Mouse (Mus musculus) MEL (cell line): Measurements from ENCODE around the gene Smad9. TPM values are rescaled to one million over a fixed set of nuclear protein-coding genes. Genes with fewer than 3 reads are reported as not detected.

Experiments
- DNase-seq: peaks from one replicate; pipeline ENCODE4 v3.0.0; 2011; ENCODE audit warnings: low read depth, low spot score
- H3K27ac ChIP-seq: 2 replicates; pipeline ENCODE4 v1.5.1; 2012; ENCODE audit warnings: low read depth, mild to moderate bottlenecking, control low read depth, low read length, moderate library complexity; ENCODE audit not compliant: control insufficient read depth
- H3K27me3 ChIP-seq, 2 experiments: fragments of 150-350 bp in 1 of 2; sonication (generic) in 1 of 2; 2 replicates each; pipeline ENCODE4 v1.6.1; 2012; ENCODE audit warnings: low read length in 2 of 2, mild to moderate bottlenecking in 2 of 2, improper control_type of control experiment in 1 of 2, moderate library complexity in 1 of 2; ENCODE audit not compliant: insufficient read depth in 2 of 2, control insufficient read depth in 1 of 2
- H3K36me3 ChIP-seq, 2 experiments: 2 replicates each; pipeline ENCODE4 v1.6.1; 2012 to 2014; ENCODE audit warnings: low read length in 2 of 2, improper control_type of control experiment in 1 of 2, inconsistent platforms in 1 of 2, mild to moderate bottlenecking in 1 of 2; ENCODE audit not compliant: insufficient read depth in 2 of 2, control insufficient read depth in 1 of 2
- H3K4me1 ChIP-seq, 2 experiments: fragments of 150-350 bp in 1 of 2; sonication (generic) in 1 of 2; 2 replicates each; pipeline ENCODE4 v1.6.1; 2012; ENCODE audit warnings: low read length in 2 of 2, improper control_type of control experiment in 1 of 2, mild to moderate bottlenecking in 1 of 2; ENCODE audit not compliant: insufficient read depth in 2 of 2, control insufficient read depth in 1 of 2
- H3K4me3 ChIP-seq, 2 experiments: fragments of 150-350 bp in 1 of 2; sonication (generic) in 1 of 2; 2 replicates each; pipeline ENCODE4 v1.5.1; 2012; ENCODE audit warnings: low read depth in 2 of 2, low read length in 2 of 2, mild to moderate bottlenecking in 2 of 2, moderate library complexity in 2 of 2, control low read depth in 1 of 2, improper control_type of control experiment in 1 of 2; ENCODE audit not compliant: control insufficient read depth in 1 of 2, insufficient read depth in 1 of 2
- H3K79me2 ChIP-seq: 2 replicates; pipeline ENCODE4 v1.6.1; 2012; ENCODE audit warnings: mild to moderate bottlenecking, low read length, moderate library complexity; ENCODE audit not compliant: control insufficient read depth, poor library complexity, insufficient read depth
- H3K9ac ChIP-seq: 2 replicates; pipeline ENCODE4 v1.6.1; 2012; ENCODE audit warnings: low read depth, mild to moderate bottlenecking, control low read depth, low read length, moderate library complexity; ENCODE audit not compliant: control insufficient read depth, poor library complexity, severe bottlenecking
- H3K9me3 ChIP-seq: fragments of 150-350 bp; sonication (generic); replicated peaks from 2 replicates; pipeline ENCODE4 v1.6.1; 2012; ENCODE audit warnings: mild to moderate bottlenecking, low read length, improper control_type of control experiment, moderate library complexity; ENCODE audit not compliant: insufficient read depth
- BHLHE40 ChIP-seq: IDR thresholded peaks from 2 replicates; pipeline ENCODE4 v1.6.1; 2012; ENCODE audit warnings: low read depth, mild to moderate bottlenecking, inconsistent platforms, low read length, improper control_type of control experiment, borderline replicate concordance
- CHD1 ChIP-seq: IDR thresholded peaks from 2 replicates; pipeline ENCODE4 v1.6.1; 2012; ENCODE audit warnings: low read depth, mild to moderate bottlenecking, inconsistent platforms, low read length, improper control_type of control experiment
- CHD2 ChIP-seq: IDR thresholded peaks from 2 replicates; pipeline ENCODE4 v1.6.1; 2011; ENCODE audit warnings: low read length, improper control_type of control experiment
- CTCF ChIP-seq, 3 experiments: IDR thresholded peaks in 2 of 3; conservative IDR thresholded peaks in 1 of 3; 2 replicates each; pipeline ENCODE4 v1.5.1; 2011 to 2012; ENCODE audit warnings: low read length in 3 of 3, low read depth in 2 of 3, mild to moderate bottlenecking in 2 of 3, improper control_type of control experiment in 1 of 3, inconsistent platforms in 1 of 3, mixed read lengths in 1 of 3, moderate library complexity in 1 of 3; ENCODE audit not compliant: control insufficient read depth in 1 of 3, insufficient read depth in 1 of 3, poor library complexity in 1 of 3, severe bottlenecking in 1 of 3
- E2F4 ChIP-seq: IDR thresholded peaks from 2 replicates; pipeline ENCODE4 v1.6.1; 2011; ENCODE audit warnings: low read depth, low read length, improper control_type of control experiment, borderline replicate concordance
- EP300 ChIP-seq, 2 experiments: IDR thresholded peaks; 2 replicates each; pipeline ENCODE4 v1.6.1; 2011; ENCODE audit warnings: improper control_type of control experiment in 2 of 2, low read length in 2 of 2, low read depth in 1 of 2, mild to moderate bottlenecking in 1 of 2
- GABPA ChIP-seq: IDR thresholded peaks from 2 replicates; pipeline ENCODE4 v1.6.1; 2012; ENCODE audit warnings: low read depth, mild to moderate bottlenecking, inconsistent platforms, low read length, improper control_type of control experiment, moderate library complexity
- GATA1 ChIP-seq: IDR thresholded peaks from 2 replicates; pipeline ENCODE4 v1.6.1; 2011; ENCODE audit warnings: low read depth, low read length, improper control_type of control experiment
- HCFC1 ChIP-seq: IDR thresholded peaks from 2 replicates; pipeline ENCODE4 v1.6.1; 2012; ENCODE audit warnings: low read depth, mild to moderate bottlenecking, inconsistent platforms, low read length, improper control_type of control experiment, moderate library complexity
- KAT2A ChIP-seq: conservative IDR thresholded peaks from 2 replicates; pipeline ENCODE4 v1.6.1; 2012; ENCODE audit warnings: low read depth, low read length, improper control_type of control experiment, inconsistent platforms
- MEF2A ChIP-seq: IDR thresholded peaks from 2 replicates; pipeline ENCODE4 v1.6.1; 2014; ENCODE audit warnings: low read depth, mild to moderate bottlenecking, inconsistent platforms, low read length, improper control_type of control experiment; ENCODE audit not compliant: poor library complexity, insufficient replicate concordance, severe bottlenecking; ENCODE audit errors: extremely low read depth
- MXI1 ChIP-seq: IDR thresholded peaks from 2 replicates; pipeline ENCODE4 v1.6.1; 2011; ENCODE audit warnings: mild to moderate bottlenecking, low read depth, low read length, improper control_type of control experiment
- MYB ChIP-seq: IDR thresholded peaks from 2 replicates; pipeline ENCODE4 v1.6.1; 2011; ENCODE audit warnings: mild to moderate bottlenecking, low read depth, low read length, improper control_type of control experiment
- MYC ChIP-seq: IDR thresholded peaks from 2 replicates; pipeline ENCODE4 v1.6.1; 2011; ENCODE audit warnings: low read depth, mild to moderate bottlenecking, low read length, improper control_type of control experiment, moderate library complexity
- NELFE ChIP-seq: IDR thresholded peaks from 2 replicates; pipeline ENCODE4 v1.6.1; 2011; ENCODE audit warnings: low read depth, low read length, improper control_type of control experiment
- NRF1 ChIP-seq: IDR thresholded peaks from 2 replicates; pipeline ENCODE4 v1.6.1; 2014; ENCODE audit warnings: low read depth, mild to moderate bottlenecking, inconsistent platforms, low read length, improper control_type of control experiment, moderate library complexity; ENCODE audit not compliant: poor library complexity, insufficient read depth, severe bottlenecking
- POLR2AphosphoS2 ChIP-seq: IDR thresholded peaks from 2 replicates; pipeline ENCODE4 v1.6.1; 2011; ENCODE audit warnings: low read length, improper control_type of control experiment
- POLR2AphosphoS5 ChIP-seq: IDR thresholded peaks from 2 replicates; pipeline ENCODE4 v1.6.1; 2012; ENCODE audit warnings: low read depth, borderline replicate concordance, mild to moderate bottlenecking, inconsistent platforms, low read length, moderate library complexity, mixed read lengths
- UBTF ChIP-seq: IDR thresholded peaks from 2 replicates; pipeline ENCODE4 v1.6.1; 2012; ENCODE audit warnings: low read depth, mild to moderate bottlenecking, inconsistent platforms, low read length, improper control_type of control experiment, moderate library complexity, borderline replicate concordance; ENCODE audit not compliant: insufficient read depth
- USF1 ChIP-seq: IDR thresholded peaks from 2 replicates; pipeline ENCODE4 v1.6.1; 2014; ENCODE audit warnings: low read depth, mild to moderate bottlenecking, inconsistent platforms, low read length, improper control_type of control experiment, moderate library complexity
- ZKSCAN1 ChIP-seq: IDR thresholded peaks from 2 replicates; pipeline ENCODE4 v1.6.1; 2012; ENCODE audit warnings: low read depth, mild to moderate bottlenecking, inconsistent platforms, low read length, improper control_type of control experiment, moderate library complexity
- ZMIZ1 ChIP-seq: IDR thresholded peaks from 2 replicates; pipeline ENCODE4 v1.6.1; 2012; ENCODE audit warnings: low read depth, mild to moderate bottlenecking, inconsistent platforms, low read length, improper control_type of control experiment, moderate library complexity
- ZNF384 ChIP-seq: IDR thresholded peaks from 2 replicates; pipeline ENCODE4 v1.6.1; 2012; ENCODE audit warnings: low read depth, mild to moderate bottlenecking, inconsistent platforms, low read length, improper control_type of control experiment
- polyA plus RNA-seq, 2 experiments: library from polyadenylated mRNA; stranded (reverse) in 1 of 2; unstranded in 1 of 2; fragments of >175 nt in 1 of 2; fragments of >200 nt in 1 of 2; gene quantifications; 2 replicates each; pipeline versions ENCODE4 v1.2.1 to v1.2.4; 2012; ENCODE audit warnings: low replicate concordance in 2 of 2, low read depth in 1 of 2; ENCODE audit not compliant: insufficient read length in 2 of 2, insufficient read depth in 1 of 2, missing spikeins in 1 of 2
- total RNA-seq: library from RNA; depleted of rRNA; stranded (reverse); fragments of 300-350 nt; gene quantifications from 2 replicates; pipeline ENCODE4 v1.2.3, GENCODE M21; 2012

Gene Smad9
- total and polyA plus RNA-seq, 3 experiments = 0.01 TPM; not detected in 2

GRCm38 (mm10) chr3:54756058-54756457, 676 bp downstream of the Smad9 start:
- Histone ChIP-seq H3K36me3 (no peaks in the 10 kb centered on the region), H3K9me3 (no peaks in the 10 kb centered on the region), H3K27ac (no peak overlapping the region), H3K9ac (no peak overlapping the region), H3K4me1 (no peaks in the 10 kb centered on the region), H3K79me2 (no peaks in the 10 kb centered on the region), H3K4me3 (no peak overlapping the region), H3K27me3 (no peaks in the 10 kb centered on the region)
- DNase-seq = no peak
- no peak for TF ChIP-seq MXI1
- no peak for TF ChIP-seq CHD1
- TF ChIP-seq CHD2 = no peak
- no peak for TF ChIP-seq EP300 (IDR thresholded peaks at IDR 0.05; ENCODE audit: low read depth in 1 of 2, low read length in 2 of 2)
- no peak for TF ChIP-seq KAT2A
- TF ChIP-seq MEF2A = no peak
- TF ChIP-seq GATA1 = no peak
- TF ChIP-seq BHLHE40 = no peak
- no peak for TF ChIP-seq NELFE
- TF ChIP-seq UBTF = no peak

GRCm38 (mm10) chr3:54757446-54757845, 2.1 kb downstream of the Smad9 start:
- no peak for DNase-seq
- Histone ChIP-seq H3K36me3 (no peaks in the 10 kb centered on the region), H3K79me2 (no peaks in the 10 kb centered on the region), H3K4me1 (no peaks in the 10 kb centered on the region), H3K9me3 (no peaks in the 10 kb centered on the region), H3K4me3 (no peak overlapping the region), H3K27me3 (no peaks in the 10 kb centered on the region)
- TF ChIP-seq ZMIZ1 (no peak), ZKSCAN1 (no peak), CHD1 (no peak), GABPA (no peak)
- TF ChIP-seq, all 39 proteins: peak for 0
- no peak overlapping the region for H3K9ac ChIP-seq
- H3K27ac ChIP-seq = no peak overlapping the region

GRCm38 (mm10) chr3:54759211-54759610, 3.8 kb downstream of the Smad9 start:
- no peak for DNase-seq
- no peaks in the 10 kb centered on the region for H3K27me3 ChIP-seq
- H3K27ac ChIP-seq = no peak overlapping the region
- H3K79me2 ChIP-seq = no peaks in the 10 kb centered on the region
- no peaks in the 10 kb centered on the region for H3K36me3 ChIP-seq
- TF ChIP-seq EP300 (IDR thresholded peaks at IDR 0.05; ENCODE audit: low read depth in 1 of 2, low read length in 2 of 2) = no peak
- no peak for TF ChIP-seq USF1
- TF ChIP-seq E2F4 = no peak
- TF ChIP-seq MYB = no peak
- no peak for TF ChIP-seq HCFC1
- TF ChIP-seq POLR2AphosphoS5 = no peak
- TF ChIP-seq ZKSCAN1 = no peak
- TF ChIP-seq NRF1 = no peak
- no peak for TF ChIP-seq GATA1
- no peak for TF ChIP-seq CHD1
- no peak for TF ChIP-seq POLR2AphosphoS2
- no peak for TF ChIP-seq MXI1
- TF ChIP-seq GABPA = no peak
- TF ChIP-seq ZNF384 = no peak
- TF ChIP-seq MYC = no peak
- no peak for TF ChIP-seq CTCF (IDR thresholded peaks at IDR 0.05 in 2 of 3, conservative IDR thresholded peaks at IDR 0.05 in 1 of 3; ENCODE audit: control insufficient read depth in 1 of 3, insufficient read depth in 1 of 3, low read depth in 2 of 3, low read length in 3 of 3, poor library complexity in 1 of 3, severe bottlenecking in 1 of 3)
- H3K4me3 ChIP-seq = no peak overlapping the region
- no peak overlapping the region for H3K9ac ChIP-seq
- no peaks in the 10 kb centered on the region for H3K9me3 ChIP-seq
- H3K4me1 ChIP-seq = no peaks in the 10 kb centered on the region
